Mouse (Mus musculus): ENCODE data around the gene Proz.
A peak's percentile ranks its signal among the peaks of the same experiment; 100 is the strongest.
"Not testable (repeated sequence)": the region's sequence is repeated elsewhere in the genome, so short reads cannot be mapped to it uniquely, and the experiment has no call there.

Proz gene

GRCm38 (mm10) chr8:13073255-13073654 is 12.5 kb downstream of the Proz start:
- H3K36me3 ChIP-seq (ENCODE audit: control insufficient read depth, insufficient read depth, low read length, poor library complexity, severe bottlenecking) = peaks cover 9% of the 10 kb centered on the region
- no peaks in the 10 kb centered on the region for H3K27me3 ChIP-seq (ENCODE audit: control insufficient read depth, insufficient read depth, low read length, poor library complexity, severe bottlenecking)
- no peak for DNase-seq (ENCODE audit: low read depth, low spot score)

DNA sequence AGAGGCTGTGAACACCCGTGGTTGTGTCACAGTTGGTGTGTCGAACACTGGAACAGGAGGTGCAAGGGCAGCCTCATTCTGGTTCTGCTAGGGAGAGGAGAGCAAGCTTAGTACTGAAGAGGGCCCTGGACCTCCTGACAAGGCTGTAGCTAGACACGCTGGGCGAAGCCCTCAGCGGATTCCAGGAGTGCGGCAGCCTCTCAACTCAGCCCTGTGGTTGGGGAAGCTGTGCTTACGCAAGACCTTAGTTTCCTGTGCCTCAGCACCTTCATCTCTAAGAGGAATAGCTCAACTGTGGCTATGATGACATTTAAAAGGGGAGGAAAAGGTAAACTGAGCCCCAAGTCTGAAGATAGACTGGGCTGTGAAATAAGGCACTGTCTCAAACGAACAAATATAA is 14.3 kb downstream of the Proz start:
- Histone ChIP-seq H3K27me3 (ENCODE audit: control insufficient read depth, insufficient read depth, low read length, poor library complexity, severe bottlenecking) (no peaks in the 10 kb centered on the region), H3K36me3 (ENCODE audit: control insufficient read depth, insufficient read depth, low read length, poor library complexity, severe bottlenecking) (peaks cover 12% of the 10 kb centered on the region)
- DNase-seq (ENCODE audit: low read depth, low spot score) = no peak

DNA sequence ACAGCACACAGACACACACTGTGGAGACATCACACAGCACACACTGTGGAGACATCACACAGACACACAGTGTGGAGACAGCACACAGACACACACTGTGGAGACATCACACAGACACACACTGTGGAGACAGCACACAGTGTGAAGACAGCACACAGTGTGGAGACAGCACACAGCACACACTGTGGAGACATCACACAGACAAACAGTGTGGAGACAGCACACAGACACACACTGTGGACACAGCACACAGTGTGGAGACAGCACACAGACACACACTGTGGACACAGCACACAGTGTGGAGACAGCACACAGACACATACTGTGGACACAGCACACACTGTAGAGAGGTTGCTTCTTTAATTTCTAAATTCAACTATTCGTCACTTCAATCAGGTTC is 14.9 kb downstream of the Proz start:
- DNase-seq (ENCODE audit: low read depth, low spot score); H3K27me3 ChIP-seq (ENCODE audit: control insufficient read depth, insufficient read depth, low read length, poor library complexity, severe bottlenecking): not testable (repeated sequence)
- peaks cover 12% of the 10 kb centered on the region for H3K36me3 ChIP-seq (ENCODE audit: control insufficient read depth, insufficient read depth, low read length, poor library complexity, severe bottlenecking)

DNA sequence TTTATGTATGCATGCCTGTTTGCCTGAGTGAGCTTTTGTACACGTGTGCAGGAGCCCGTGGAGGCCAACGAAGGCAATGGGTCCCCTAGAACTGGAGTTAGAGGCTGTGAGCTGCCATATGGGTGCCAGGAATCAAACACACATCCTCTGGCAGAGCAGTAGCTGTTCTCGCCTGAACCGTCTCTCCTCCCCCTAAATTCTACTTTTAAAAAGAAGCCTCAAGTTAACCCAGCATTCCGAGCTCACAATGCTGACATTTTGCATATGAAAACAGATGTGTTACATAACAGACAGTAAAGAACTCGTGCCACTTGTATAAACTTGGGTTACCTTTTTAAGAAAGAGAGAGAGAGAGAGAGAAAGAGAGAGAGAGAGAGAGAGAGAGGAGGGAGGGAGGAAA is 16.8 kb downstream of the Proz start:
- peaks cover 12% of the 10 kb centered on the region for H3K36me3 ChIP-seq (ENCODE audit: control insufficient read depth, insufficient read depth, low read length, poor library complexity, severe bottlenecking)
- H3K27me3 ChIP-seq (ENCODE audit: control insufficient read depth, insufficient read depth, low read length, poor library complexity, severe bottlenecking) = no peaks in the 10 kb centered on the region

GRCm38 (mm10) chr8:13104691-13105086 is 44.0 kb downstream of the Proz start:
- DNase-seq (ENCODE audit: low read depth, low spot score) = peak; percentile 94
- no peaks in the 10 kb centered on the region for H3K36me3 ChIP-seq (ENCODE audit: control insufficient read depth, insufficient read depth, low read length, poor library complexity, severe bottlenecking)
- H3K27me3 ChIP-seq (ENCODE audit: control insufficient read depth, insufficient read depth, low read length, poor library complexity, severe bottlenecking) = no peaks in the 10 kb centered on the region

More for the DNA sequence above, 16.8 kb downstream of the Proz start:
- DNase-seq (ENCODE audit: low read depth, low spot score) = no peak

GRCm38 (mm10) chr8:13105087-13105881 is 44.6 kb downstream of the Proz start, which contains the start of the genes Pcid2 and Cul4a:
Pcid2 (minus strand) TSS chr8:13105459.
Cul4a (plus strand) TSS chr8:13105621.
- peak; percentile 99 for DNase-seq (ENCODE audit: low read depth, low spot score)
- Histone ChIP-seq H3K36me3 (ENCODE audit: control insufficient read depth, insufficient read depth, low read length, poor library complexity, severe bottlenecking) (no peaks in the 10 kb centered on the region), H3K27me3 (ENCODE audit: control insufficient read depth, insufficient read depth, low read length, poor library complexity, severe bottlenecking) (no peaks in the 10 kb centered on the region)

GRCm38 (mm10) chr8:13105908-13106551 is 45.3 kb downstream of the Proz start:
- no peaks in the 10 kb centered on the region for H3K36me3 ChIP-seq (ENCODE audit: control insufficient read depth, insufficient read depth, low read length, poor library complexity, severe bottlenecking)
- DNase-seq (ENCODE audit: low read depth, low spot score) = peak; percentile 41
- no peaks in the 10 kb centered on the region for H3K27me3 ChIP-seq (ENCODE audit: control insufficient read depth, insufficient read depth, low read length, poor library complexity, severe bottlenecking)

DNA sequence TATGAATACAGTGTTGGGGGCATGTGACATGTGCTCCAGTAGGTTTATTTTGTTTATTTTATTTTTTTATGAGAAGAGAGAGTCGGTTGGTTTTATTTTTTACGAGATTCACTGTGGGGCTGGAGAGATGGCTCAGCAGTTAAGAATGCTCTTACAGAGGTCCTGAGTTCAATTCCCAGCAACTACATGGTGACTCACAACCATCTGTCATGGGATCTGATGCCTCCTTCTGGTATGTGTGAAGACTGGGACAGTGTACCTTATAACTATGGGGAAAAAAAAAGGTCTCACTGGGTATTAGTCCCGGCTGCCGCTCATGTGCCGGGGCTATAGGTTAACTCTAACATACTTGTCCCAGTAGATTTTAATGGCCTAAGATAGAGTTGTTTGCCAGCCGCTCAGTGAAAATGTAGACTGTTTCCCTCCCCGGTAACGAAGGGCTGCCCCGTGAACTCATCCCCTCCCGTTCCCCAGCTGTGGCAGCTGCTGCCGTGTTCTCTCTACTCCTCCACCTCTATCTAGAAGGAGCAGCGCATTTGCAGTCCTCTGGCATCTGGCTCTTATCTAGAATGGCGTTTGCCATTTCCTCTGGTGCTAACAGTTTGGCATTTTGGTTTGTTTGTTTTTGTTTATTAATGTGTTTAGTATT is 47.4 kb downstream of the Proz start:
- no peak for DNase-seq (ENCODE audit: low read depth, low spot score)
- no peaks in the 10 kb centered on the region for H3K36me3 ChIP-seq (ENCODE audit: control insufficient read depth, insufficient read depth, low read length, poor library complexity, severe bottlenecking)

GRCm38 (mm10) chr8:13108967-13109366 is 48.3 kb downstream of the Proz start:
- DNase-seq (ENCODE audit: low read depth, low spot score) = no peak
- Histone ChIP-seq H3K36me3 (ENCODE audit: control insufficient read depth, insufficient read depth, low read length, poor library complexity, severe bottlenecking) (no peaks in the 10 kb centered on the region), H3K27me3 (ENCODE audit: control insufficient read depth, insufficient read depth, low read length, poor library complexity, severe bottlenecking) (no peaks in the 10 kb centered on the region)

More for the DNA sequence above, 47.4 kb downstream of the Proz start:
- H3K27me3 ChIP-seq (ENCODE audit: control insufficient read depth, insufficient read depth, low read length, poor library complexity, severe bottlenecking) = no peaks in the 10 kb centered on the region

- H3K36me3 ChIP-seq (ENCODE audit: control insufficient read depth, insufficient read depth, low read length, poor library complexity, severe bottlenecking) = no peaks in the 10 kb centered on the region
- DNase-seq (ENCODE audit: low read depth, low spot score) = no peak
- no peaks in the 10 kb centered on the region for H3K27me3 ChIP-seq (ENCODE audit: control insufficient read depth, insufficient read depth, low read length, poor library complexity, severe bottlenecking)
Observed at GRCm38 (mm10) chr8:13109416-13109960, 48.8 kb downstream of the Proz start.

DNA sequence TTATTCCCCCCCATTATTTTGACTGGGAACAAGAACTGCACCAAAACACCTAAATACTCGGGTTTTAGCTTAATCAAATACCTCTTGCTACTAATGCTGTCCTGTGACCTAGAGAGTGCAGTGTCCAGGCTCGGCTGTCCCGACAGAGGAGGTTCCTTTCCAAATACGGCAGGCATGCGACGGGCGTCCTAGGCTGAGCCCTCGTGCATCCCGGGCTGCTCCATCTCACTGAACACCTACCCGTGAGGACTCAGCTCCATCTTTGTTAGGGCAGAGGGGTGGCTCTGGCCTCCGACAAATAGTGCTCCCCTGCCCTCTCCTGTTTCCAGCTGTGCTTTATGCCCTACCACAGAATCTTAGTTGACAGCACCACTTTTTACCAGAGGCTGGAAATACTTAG is 51.2 kb downstream of the Proz start:
- Histone ChIP-seq H3K27me3 (ENCODE audit: control insufficient read depth, insufficient read depth, low read length, poor library complexity, severe bottlenecking) (no peaks in the 10 kb centered on the region), H3K36me3 (ENCODE audit: control insufficient read depth, insufficient read depth, low read length, poor library complexity, severe bottlenecking) (no peaks in the 10 kb centered on the region)
- DNase-seq (ENCODE audit: low read depth, low spot score) = no peak

DNA sequence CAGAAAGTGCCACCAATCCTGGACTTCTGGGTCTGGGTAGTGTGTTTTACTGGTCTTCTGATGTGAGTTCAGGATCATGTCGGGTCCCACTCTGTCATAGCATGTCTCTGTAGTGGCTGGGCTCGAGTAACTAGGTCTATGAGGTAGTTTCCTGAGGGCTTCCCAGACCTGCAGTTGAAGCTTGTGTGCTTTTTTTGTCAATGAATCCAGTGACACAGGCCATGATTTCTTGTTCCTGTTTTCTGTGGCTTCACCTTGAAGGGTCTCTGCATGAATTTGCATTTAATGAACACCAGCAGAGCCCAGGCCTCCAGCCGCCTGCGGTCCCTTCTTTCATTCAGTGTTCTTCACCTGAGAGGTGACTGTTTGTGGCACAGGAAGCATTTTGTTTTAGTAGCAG is 52.5 kb downstream of the Proz start:
- no peak for DNase-seq (ENCODE audit: low read depth, low spot score)
- Histone ChIP-seq H3K36me3 (ENCODE audit: control insufficient read depth, insufficient read depth, low read length, poor library complexity, severe bottlenecking) (no peaks in the 10 kb centered on the region), H3K27me3 (ENCODE audit: control insufficient read depth, insufficient read depth, low read length, poor library complexity, severe bottlenecking) (no peaks in the 10 kb centered on the region)

GRCm38 (mm10) chr8:13117096-13117495 is 56.4 kb downstream of the Proz start:
- no peak for DNase-seq (ENCODE audit: low read depth, low spot score)
- no peaks in the 10 kb centered on the region for H3K36me3 ChIP-seq (ENCODE audit: control insufficient read depth, insufficient read depth, low read length, poor library complexity, severe bottlenecking)

GRCm38 (mm10) chr8:13118516-13118915 is 57.8 kb downstream of the Proz start:
- Histone ChIP-seq H3K36me3 (ENCODE audit: control insufficient read depth, insufficient read depth, low read length, poor library complexity, severe bottlenecking) (no peaks in the 10 kb centered on the region), H3K27me3 (ENCODE audit: control insufficient read depth, insufficient read depth, low read length, poor library complexity, severe bottlenecking) (no peaks in the 10 kb centered on the region)
- no peak for DNase-seq (ENCODE audit: low read depth, low spot score)

More at GRCm38 (mm10) chr8:13117096-13117495, 56.4 kb downstream of the Proz start:
- H3K27me3 ChIP-seq (ENCODE audit: control insufficient read depth, insufficient read depth, low read length, poor library complexity, severe bottlenecking) = no peaks in the 10 kb centered on the region
